Mouse (Mus musculus): ENCODE measurements at regions not wholly inside any gene's neighbourhood (a gene's known extent, or its start where the extent isn't known, plus 50 kb on each side); places are given as distances from the start of the nearest gene placed in this dataset.

DNA sequence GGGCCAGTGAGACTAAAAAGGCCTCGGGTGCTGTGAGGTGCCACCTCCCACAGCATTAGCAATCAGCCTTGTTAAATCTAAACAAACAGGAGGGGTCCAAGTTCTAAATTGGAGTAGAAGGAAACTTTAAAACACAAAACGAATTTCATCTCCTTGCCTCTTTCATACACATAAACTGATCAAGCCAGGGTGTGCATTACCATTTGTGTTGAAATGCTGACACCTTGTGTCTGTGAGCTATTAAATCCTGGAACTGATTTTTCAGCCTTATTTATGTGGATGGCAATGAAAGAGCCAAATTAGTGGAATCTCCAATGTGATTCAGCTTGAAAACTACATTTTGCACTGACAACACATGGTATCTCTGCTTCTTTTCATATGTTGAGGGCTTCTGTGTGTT, 114.8 kb downstream of the Pcsk1 start:
- no peak for DNase-seq

DNA sequence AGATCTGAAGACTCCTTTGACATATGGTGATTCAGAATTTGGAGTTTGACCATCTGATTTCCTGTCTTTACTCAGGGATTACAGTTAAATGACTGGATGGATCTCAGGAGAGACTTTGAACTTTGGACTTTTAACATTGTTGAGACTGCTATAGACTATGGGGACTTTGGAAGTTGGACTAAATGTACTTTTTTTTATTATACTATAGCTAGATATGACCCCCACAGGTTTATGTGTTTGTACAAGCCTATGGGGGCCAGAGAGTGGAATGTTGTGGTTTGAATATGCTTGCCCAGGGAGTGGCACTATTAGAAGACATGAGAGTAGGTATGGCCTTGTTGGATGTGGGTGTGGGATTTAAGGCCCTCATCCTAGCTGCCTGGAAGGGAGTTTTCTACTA, 134.3 kb downstream of the Pcsk1 start:
- no peak for DNase-seq

DNA sequence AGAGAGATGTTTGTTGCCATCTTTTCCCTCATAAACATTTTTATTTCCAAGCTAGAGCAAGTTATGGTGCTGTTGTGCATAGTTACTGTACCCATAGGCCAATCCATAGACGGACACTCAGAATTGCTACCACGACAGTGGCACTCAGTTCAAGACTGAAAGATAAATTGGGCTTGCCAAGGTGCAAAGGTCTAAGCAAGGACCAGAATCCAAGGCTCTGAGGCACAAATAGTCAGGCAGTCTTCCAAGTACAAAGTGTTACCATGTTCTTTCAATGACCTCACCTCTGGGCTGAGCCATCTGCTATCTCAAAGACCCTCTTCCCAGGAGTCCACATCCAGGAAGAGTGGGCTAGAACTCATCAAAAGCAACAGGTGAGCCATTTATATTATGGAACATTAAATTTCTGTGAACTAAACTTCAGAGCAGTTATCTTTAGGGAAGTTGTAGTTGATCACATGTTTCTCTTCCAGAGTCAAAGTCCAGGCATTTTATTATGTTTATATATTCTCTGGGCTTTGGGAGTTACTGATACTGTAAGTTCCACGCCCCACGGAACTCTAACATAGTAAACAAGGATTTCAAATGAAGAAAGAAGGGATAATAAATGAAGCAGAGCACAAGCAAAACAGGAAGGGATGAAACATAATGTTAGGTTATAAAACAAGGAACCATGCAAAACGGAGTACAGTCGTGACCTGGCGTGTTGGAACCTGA, 136.1 kb downstream of the Pcsk1 start:
- DNase-seq, result no peak

DNA sequence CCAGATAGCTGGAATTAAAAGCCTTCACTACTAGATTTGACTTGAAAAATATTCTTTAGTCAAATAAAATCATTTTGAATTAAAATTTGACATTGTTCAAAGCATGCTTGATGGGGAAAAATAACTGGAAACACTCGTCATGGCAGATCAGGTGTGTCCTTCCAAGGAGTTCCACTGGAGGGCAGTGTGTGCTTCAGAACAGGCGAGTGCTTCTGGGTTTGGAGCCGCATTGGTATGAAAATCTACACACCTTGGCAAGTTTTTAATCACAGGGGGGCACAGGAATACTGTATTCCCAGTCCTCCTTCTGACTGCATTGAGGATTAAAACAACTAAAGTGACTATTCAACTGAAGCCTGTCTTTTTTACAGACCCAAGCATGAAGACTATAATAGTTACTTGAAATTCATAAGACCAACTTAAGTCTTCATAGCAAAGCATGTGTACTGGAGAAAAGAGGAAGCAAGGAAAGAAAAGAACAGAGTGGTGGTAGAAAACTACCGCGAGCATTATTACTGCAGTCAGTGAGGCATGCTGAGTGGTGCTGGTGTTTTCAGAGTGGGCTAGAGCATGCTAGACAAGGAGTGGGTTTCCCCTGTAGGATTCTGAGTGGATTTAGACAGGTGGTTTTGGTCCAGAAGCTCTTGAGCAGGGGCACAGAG, 138.1 kb downstream of the Pcsk1 start:
- peak; percentile 62 for DNase-seq

DNA sequence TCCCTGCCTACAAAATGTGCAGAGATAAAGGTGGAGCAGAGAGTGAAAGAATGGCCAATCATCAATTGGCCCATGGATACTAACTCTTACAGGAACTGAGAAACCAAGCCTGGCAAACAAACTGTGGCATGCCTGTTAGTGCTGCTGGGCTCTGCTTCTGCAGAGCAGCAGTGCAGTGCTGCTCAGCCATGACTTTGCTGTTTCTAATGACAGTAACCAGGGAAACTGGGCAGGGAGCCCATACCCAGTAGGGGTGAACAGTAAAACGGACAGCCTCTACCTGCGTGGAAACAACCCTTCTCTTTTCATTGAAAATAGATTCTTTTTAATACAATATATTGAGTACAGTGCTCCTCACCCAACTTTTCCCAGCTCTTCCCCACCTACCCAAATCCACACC, 146.8 kb downstream of the Pcsk1 start:
- no peak for DNase-seq
